Mouse (Mus musculus): ENCODE results near the gene Snx29.

- no peak for TF ChIP-seq CHD2 (IDR thresholded peaks at IDR 0.05; ENCODE audit: low read depth, low read length)
- no peak for TF ChIP-seq HCFC1 (IDR thresholded peaks at IDR 0.05; ENCODE audit: borderline replicate concordance, insufficient read depth, low read length)
- no peak for TF ChIP-seq ZC3H11A (IDR thresholded peaks at IDR 0.05; ENCODE audit: borderline replicate concordance, low read depth, low read length)
- no peak for TF ChIP-seq MAFK (IDR thresholded peaks at IDR 0.05; ENCODE audit: insufficient read depth, low read depth, low read length)
Measured at GRCm38 (mm10) chr16:11624121-11624520, 301.4 kb downstream of the Snx29 start.
